Mouse (Mus musculus) CD4-positive naive resting alpha-beta T cell, adult 57 days (primary cell): Measurements from ENCODE around the gene Eftud2. TPM values are rescaled to one million over a fixed set of nuclear protein-coding genes. Genes with fewer than 3 reads are reported as not detected.

Experiments used
- total RNA-seq: library from RNA; stranded (reverse); gene quantifications from one replicate; pipeline ENCODE4 v1.2.4, GENCODE M21; 2023

The Eftud2 gene
- 128 TPM for total RNA-seq

GRCm38 (mm10) chr11:102880585-102881313 lies at the start of gene Eftud2, which contains the start of gene Ccdc103:
Gene Eftud2 (minus strand): TSS chr11:102880985.
Gene Ccdc103 (plus strand): TSS chr11:102881204.

DNA sequence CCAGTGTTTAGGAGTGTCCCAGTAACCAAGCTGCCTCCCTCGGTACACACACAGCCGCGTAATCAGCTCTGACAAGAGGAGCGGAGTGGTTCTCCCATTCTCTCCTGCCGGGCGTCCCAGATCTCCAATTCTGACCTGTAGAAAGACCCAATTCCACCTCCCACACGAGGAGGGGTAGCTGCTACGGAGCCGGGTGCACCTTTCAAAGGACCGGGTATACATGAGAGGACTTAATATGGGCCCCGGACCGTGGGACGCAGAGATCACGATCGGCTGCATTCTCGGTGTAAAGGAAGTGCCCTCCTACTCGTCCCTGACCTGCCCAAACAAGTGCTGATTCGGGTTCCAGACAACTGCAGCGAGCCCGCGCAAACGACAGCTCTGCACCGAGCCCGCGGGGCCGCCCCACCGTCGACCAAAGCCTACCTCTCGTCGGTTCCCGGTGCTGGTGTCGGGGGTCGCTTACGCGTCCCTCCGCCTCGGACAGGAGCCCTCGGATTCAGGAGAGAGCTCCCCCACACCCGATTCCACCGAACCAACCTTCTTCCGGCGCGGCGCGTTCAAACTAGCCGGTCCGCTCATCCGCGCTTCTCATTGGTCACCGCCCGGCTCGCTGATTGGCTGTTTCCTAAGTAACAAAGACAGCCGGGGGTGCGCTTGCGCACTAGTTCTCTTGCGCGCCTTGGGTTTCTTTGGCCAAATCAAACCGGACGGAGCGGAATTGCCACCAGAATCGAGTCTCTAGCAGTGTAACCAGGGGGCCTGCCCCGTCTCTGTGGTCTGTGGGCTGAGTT lies 44.0 kb upstream of the Eftud2 start, which contains the start of gene Kif18b:
Gene Kif18b, minus strand, starts transcription at position 568 of the 794 bp plus-strand sequence.

GRCm38 (mm10) chr11:102900763-102901162 lies 20.0 kb upstream of the Eftud2 start, which contains the start of gene Gfap:
Gene Gfap (minus strand): TSS chr11:102900912.

DNA sequence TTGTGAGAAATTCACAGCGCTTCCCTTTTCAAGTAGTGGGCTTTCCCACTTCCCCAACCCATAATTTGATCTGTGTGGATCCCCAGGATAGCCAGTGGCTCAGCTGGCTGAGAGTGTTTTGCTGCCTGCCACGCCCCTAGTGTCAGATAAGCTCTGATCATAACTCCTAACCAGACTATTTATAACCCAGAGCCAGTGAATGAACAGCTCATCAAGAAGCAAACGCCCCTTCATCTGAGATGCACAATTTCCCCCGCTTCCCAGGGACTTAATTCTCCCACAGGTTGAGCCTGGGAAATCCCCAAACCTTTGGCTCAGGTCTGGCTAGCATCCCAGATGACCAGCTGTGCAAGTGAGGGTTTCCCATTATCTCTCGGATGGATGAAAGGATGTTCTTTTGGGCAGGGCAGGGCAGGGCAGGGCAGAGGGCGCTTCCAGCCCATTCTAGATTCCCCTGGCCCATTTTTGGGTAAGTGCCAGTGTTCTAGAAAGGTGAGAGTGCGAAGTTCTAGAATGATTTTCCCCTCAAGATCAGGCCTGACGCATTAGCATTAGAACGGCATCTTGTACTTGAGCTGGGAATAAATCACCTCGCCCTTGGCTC lies 3.9 kb upstream of the Eftud2 start, which contains the start of gene Fam187a:
Gene Fam187a, plus strand, starts transcription at position 554 of the 604 bp plus-strand sequence.

GRCm38 (mm10) chr11:102835549-102835948 lies 45.2 kb downstream of the Eftud2 start, which contains the start of gene Higd1b:
Gene Higd1b (plus strand): TSS chr11:102835849.

GRCm38 (mm10) chr11:102819021-102819782 lies 61.6 kb downstream of the Eftud2 start, which contains the start of gene Gjc1:
Gene Gjc1 (minus strand): TSS chr11:102819700.

Other genes starting within 250 kb of the Eftud2 start
- not detected for gene Meioc, start 217.3 kb downstream of the Eftud2 start, total RNA-seq
- 30.9 TPM for gene Ccdc43, start 183.2 kb downstream of the Eftud2 start, total RNA-seq
- 3.9 TPM for gene Adam11, start 119.5 kb downstream of the Eftud2 start, total RNA-seq
- gene Gjc1, start 61.3 kb downstream of the Eftud2 start, total RNA-seq, result not detected
- not detected for gene Higd1b, start 45.1 kb downstream of the Eftud2 start, total RNA-seq
- not detected for gene Ccdc103, start 219 bp upstream of the Eftud2 start, total RNA-seq
- not detected for gene Fam187a, start 4.2 kb upstream of the Eftud2 start, total RNA-seq
- gene Gfap, start 19.9 kb upstream of the Eftud2 start, total RNA-seq, result not detected
- 0.38 TPM for gene Kif18b, start 44.1 kb upstream of the Eftud2 start, total RNA-seq
- gene C1ql1, start 65.7 kb upstream of the Eftud2 start, total RNA-seq, result not detected
- gene Nmt1, start 147.2 kb upstream of the Eftud2 start, total RNA-seq, result 68.1 TPM
- 17.7 TPM for gene Dcakd, start 147.3 kb upstream of the Eftud2 start, total RNA-seq
- gene Plcd3, start 220.7 kb upstream of the Eftud2 start, total RNA-seq, result not detected
- gene Acbd4, start 220.7 kb upstream of the Eftud2 start, total RNA-seq, result 33.8 TPM
- gene Hexim1, start 235.2 kb upstream of the Eftud2 start, total RNA-seq, result 130 TPM